In genomic region chr9:45504977-45505376, GRCm38 (mm10) we compare ENCODE assay signal across 9 mouse cellular contexts.
A peak's percentile ranks its signal among the peaks of the same experiment; 100 is the strongest.
DNase-seq lines count a peak whose midpoint lies in the region; ATAC-seq and TF ChIP-seq lines count a peak whose summit lies in the region.
"Had no signal": no experiment of that assay in that cellular context is flagged by ENCODE, and none has a peak within 500 bp of the region (broad histone marks: within the 10 kb centered on the region; RNA-seq: fewer than 3 reads in every experiment).

No protein-coding gene starts in this region.

- no peaks in the 10 kb centered on the region for H3K36me3 ChIP-seq in limb, embryonic 14.5 days (ENCODE audit: control insufficient read depth, insufficient read depth, low read length)
- H3K36me3 ChIP-seq: G1E had no signal

- TF ChIP-seq CTCF in layer of hippocampus, adult 2 months (conservative IDR thresholded peaks at IDR 0.05), result no peak
- no peak for TF ChIP-seq CTCF in olfactory bulb, adult 2 months (IDR thresholded peaks at IDR 0.05; ENCODE audit: insufficient read depth, low read depth, low read length)

- no peak for DNase-seq in layer of hippocampus, adult 2 months (ENCODE audit: low spot score in 2 of 2)
- no peak for DNase-seq in layer of hippocampus, adult 8-10 months (ENCODE audit: low spot score in 2 of 2)
- DNase-seq in forelimb bud, embryonic 11.5 days (ENCODE audit: low read depth, low spot score), result peak; percentile 26
- peak; percentile 52 for DNase-seq in limb, embryonic 14.5 days (ENCODE audit: low spot score)
- DNase-seq in right cerebral cortex, adult 2 months (ENCODE audit: low spot score in 2 of 2), result no peak
- DNase-seq in ovary, postnatal 14 days (ENCODE audit: low spot score), result no peak
- DNase-seq in cerebellum, postnatal 4 days (ENCODE audit: low spot score in 2 of 2), result no peak

- no peak for TF ChIP-seq POLR2A in limb, embryonic 14.5 days (IDR thresholded peaks at IDR 0.05; ENCODE audit: borderline replicate concordance, extremely low read depth, insufficient read depth, insufficient read length)
- TF ChIP-seq POLR2A in olfactory bulb, adult 2 months (IDR thresholded peaks at IDR 0.05; ENCODE audit: insufficient read depth, low read depth, low read length), result no peak

- no peaks in the 10 kb centered on the region for H3K27me3 ChIP-seq in limb, embryonic 14.5 days (ENCODE audit: control insufficient read depth, insufficient read depth, low read length)

- no peak overlapping the region for H3K4me2 ChIP-seq in limb, embryonic 14.5 days (replicated peaks; ENCODE audit: low read depth, low read length, severe bottlenecking)

- H3K9me3 ChIP-seq in limb, embryonic 14.5 days (ENCODE audit: control insufficient read depth, low read length), result no peaks in the 10 kb centered on the region
- H3K9me3 ChIP-seq: G1E had no signal

- peak overlapping the region; percentile 73; the same call in 1 of the 2 replicates for H3K27ac ChIP-seq in layer of hippocampus, adult 2 months
- H3K27ac ChIP-seq in limb, embryonic 14.5 days (replicated peaks; ENCODE audit: low read depth, low read length), result 0 out of 2 replicates have a peak overlapping the region, but pooled peaks have one; percentile 20
- peak overlapping the region; percentile 1; the same call in 1 of the 2 replicates for H3K27ac ChIP-seq in olfactory bulb, adult 2 months (ENCODE audit: insufficient read depth, low read depth, low read length)

- H3K4me3 ChIP-seq in layer of hippocampus, adult 2 months, result no peak overlapping the region
- H3K4me3 ChIP-seq in limb, embryonic 14.5 days (replicated peaks; ENCODE audit: low read length), result no peak overlapping the region
- H3K4me3 ChIP-seq in olfactory bulb, adult 2 months (ENCODE audit: insufficient read depth, low read depth, low read length), result no peak overlapping the region

- peaks cover 11% of the 10 kb centered on the region for H3K4me1 ChIP-seq in limb, embryonic 14.5 days (ENCODE audit: control insufficient read depth, insufficient read depth, low read length)
- peaks cover 47% of the 10 kb centered on the region for H3K4me1 ChIP-seq in olfactory bulb, adult 2 months (ENCODE audit: control insufficient read depth, insufficient read depth, low read length)

- no peak overlapping the region for H3K9ac ChIP-seq in limb, embryonic 14.5 days (ENCODE audit: low read depth, low read length, severe bottlenecking)

- WGBS in limb, embryonic 14.5 days, result 24% methylated on average over 5 of the region's 5 CpGs
- 60% methylated on average over 5 of the region's 5 CpGs for WGBS in olfactory bulb, adult 2 months

- peak; percentile 79 for ATAC-seq in limb, embryonic 14.5 days (ENCODE audit: low FRiP score, low read depth)

Comparison
In these comparisons a context has a peak if more than half of its experiments do, and no peak if none do; other contexts are left out.
1. DNase-seq: peak in forelimb bud, embryonic 11.5 days (single experiment) and limb, embryonic 14.5 days (single experiment); none in layer of hippocampus, adult 2 months (0 of 2), layer of hippocampus, adult 8-10 months (0 of 2), right cerebral cortex, adult 2 months (0 of 2), ovary, postnatal 14 days (single experiment) and cerebellum, postnatal 4 days (0 of 2).
2. H3K27ac ChIP-seq: peak in every context shown above with its lines; median percentile 73 in layer of hippocampus, adult 2 months; 20 in limb, embryonic 14.5 days; 1 in olfactory bulb, adult 2 months.